Comparison of ENCODE assay signal across 9 mouse cellular contexts in the genomic region with DNA sequence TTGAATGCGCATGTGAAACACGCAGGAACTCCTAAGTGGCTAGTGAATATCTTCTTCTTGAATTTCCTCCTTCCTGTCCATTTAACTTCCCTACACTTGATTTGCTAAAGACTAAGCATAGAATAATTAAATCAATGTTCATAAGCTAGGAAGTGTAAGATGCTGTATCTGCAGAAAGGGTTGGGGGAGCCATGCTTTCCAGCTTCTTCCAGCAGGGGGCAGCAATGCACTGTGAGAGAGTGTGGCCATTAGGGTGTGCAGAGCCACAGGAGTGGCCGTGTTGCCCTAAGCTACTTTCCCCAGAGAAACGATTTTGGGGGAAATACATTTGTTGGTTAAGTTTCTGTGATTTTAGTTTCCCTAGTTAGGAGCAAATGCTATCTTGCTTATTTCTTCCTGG.
DNase-seq lines count a peak whose midpoint lies in the region; ATAC-seq and TF ChIP-seq lines count a peak whose summit lies in the region.
"Had no signal": no experiment of that assay in that cellular context is flagged by ENCODE, and none has a peak within 500 bp of the region (broad histone marks: within the 10 kb centered on the region; RNA-seq: fewer than 3 reads in every experiment).

No protein-coding gene starts in this region.

- H3K27me3 ChIP-seq in heart, adult 2 months (ENCODE audit: control insufficient read depth, insufficient read depth, low read length) = no peaks in the 10 kb centered on the region
- H3K27me3 ChIP-seq in forebrain, embryonic 15.5 days = no peaks in the 10 kb centered on the region
- H3K27me3 ChIP-seq in limb, embryonic 11.5 days (ENCODE audit: control insufficient read depth, insufficient read depth, low read length) = no peaks in the 10 kb centered on the region
- H3K27me3 ChIP-seq in splenic B cell, adult 2 months (ENCODE audit: control insufficient read depth, insufficient read depth, low read length, poor library complexity, severe bottlenecking) = no peaks in the 10 kb centered on the region
- H3K27me3 ChIP-seq: neural tube, embryonic 12.5 days had no signal

- H3K4me1 ChIP-seq in heart, adult 2 months (ENCODE audit: control insufficient read depth, insufficient read depth, low read length) = peaks cover 5% of the 10 kb centered on the region
- H3K4me1 ChIP-seq in forebrain, embryonic 15.5 days = peaks cover 18% of the 10 kb centered on the region
- H3K4me1 ChIP-seq in limb, embryonic 11.5 days (ENCODE audit: control insufficient read depth, insufficient read depth, low read length) = no peaks in the 10 kb centered on the region
- H3K4me1 ChIP-seq: neural tube, embryonic 12.5 days had no signal

- no peak overlapping the region for H3K4me3 ChIP-seq in heart, adult 2 months
- no peak overlapping the region for H3K4me3 ChIP-seq in forebrain, embryonic 15.5 days
- no peak overlapping the region for H3K4me3 ChIP-seq in limb, embryonic 11.5 days (ENCODE audit: low read depth, low read length)
- H3K4me3 ChIP-seq: neural tube, embryonic 12.5 days had no signal

- TF ChIP-seq EP300 in heart, adult 2 months (IDR thresholded peaks at IDR 0.05; ENCODE audit: insufficient read depth, low read depth, low read length) = 0 out of 2 replicates have a peak, but pooled peaks have one; percentile 38

- no peak overlapping the region for H3K9ac ChIP-seq in heart, adult 2 months (ENCODE audit: low read depth, low read length)
- H3K9ac ChIP-seq in forebrain, embryonic 15.5 days (replicated peaks) = no peak overlapping the region
- H3K9ac ChIP-seq in limb, embryonic 11.5 days (ENCODE audit: low read length) = no peak overlapping the region
- H3K9ac ChIP-seq: neural tube, embryonic 12.5 days had no signal

- DNase-seq in heart, adult 2 months = peak; percentile 61 to 86
- DNase-seq in heart, postnatal 25 days (ENCODE audit: low spot score) = no peak
- DNase-seq in c-Kit-positive CD71-positive TER-119-negative erythroid progenitor cells, embryonic 14.5 days (ENCODE audit: low read depth) = peak; percentile 33
- DNase-seq in induced T-regulatory cell, adult 2 months (ENCODE audit: low read depth) = peak; percentile 78
- DNase-seq in limb, embryonic 11.5 days (ENCODE audit: low spot score) = peak; percentile 91
- peak; percentile 30 to 65 for DNase-seq in natural killer cell, adult 2 months (ENCODE audit: low spot score in 2 of 2)
- DNase-seq in splenic B cell, adult 2 months (ENCODE audit: low read depth, low spot score) = peak; percentile 79

- peak; percentile 68; the same call in 1 of the 2 replicates for ATAC-seq in forebrain, embryonic 15.5 days (replicated peaks)
- ATAC-seq in limb, embryonic 11.5 days (ENCODE audit: insufficient number of reproducible peaks, low FRiP score, low TSS enrichment, low read depth) = no peak

- H3K27ac ChIP-seq in heart, adult 2 months = no peak overlapping the region
- H3K27ac ChIP-seq in forebrain, embryonic 15.5 days (replicated peaks) = no peak overlapping the region
- no peak overlapping the region for H3K27ac ChIP-seq in limb, embryonic 11.5 days (replicated peaks; ENCODE audit: low read depth, low read length)
- H3K27ac ChIP-seq: neural tube, embryonic 12.5 days had no signal

- no peak overlapping the region for H3K4me2 ChIP-seq in forebrain, embryonic 15.5 days (replicated peaks)
- H3K4me2 ChIP-seq in limb, embryonic 11.5 days (ENCODE audit: low read depth, severe bottlenecking) = no peak overlapping the region
- H3K4me2 ChIP-seq: neural tube, embryonic 12.5 days had no signal

- no peak for TF ChIP-seq POLR2A in heart, adult 2 months (IDR thresholded peaks at IDR 0.05; ENCODE audit: insufficient read depth, low read depth, low read length)

- H3K9me3 ChIP-seq in forebrain, embryonic 15.5 days = no peaks in the 10 kb centered on the region
- H3K9me3 ChIP-seq in limb, embryonic 11.5 days (ENCODE audit: control insufficient read depth, low read length) = no peaks in the 10 kb centered on the region
- H3K9me3 ChIP-seq: neural tube, embryonic 12.5 days had no signal

- no peaks in the 10 kb centered on the region for H3K36me3 ChIP-seq in heart, adult 2 months (ENCODE audit: control insufficient read depth, insufficient read depth, low read length)
- H3K36me3 ChIP-seq in forebrain, embryonic 15.5 days = peaks cover 37% of the 10 kb centered on the region
- H3K36me3 ChIP-seq in limb, embryonic 11.5 days (ENCODE audit: control insufficient read depth, insufficient read depth, low read length) = peaks cover 4% of the 10 kb centered on the region
- no peaks in the 10 kb centered on the region for H3K36me3 ChIP-seq in splenic B cell, adult 2 months (ENCODE audit: control insufficient read depth, insufficient read depth, low read length, poor library complexity, severe bottlenecking)

- H3K79me2 ChIP-seq in heart, adult 2 months (replicated peaks; ENCODE audit: control insufficient read depth, insufficient read depth, low read length) = no peaks in the 10 kb centered on the region

- TF ChIP-seq CTCF in heart, adult 2 months (IDR thresholded peaks at IDR 0.05) = peak; percentile 97

- 46% methylated on average over 4 of the region's 4 CpGs for WGBS in heart, adult 2 months
- 36% methylated on average over 4 of the region's 4 CpGs for WGBS in forebrain, embryonic 15.5 days
- 44% methylated on average over 4 of the region's 4 CpGs for WGBS in limb, embryonic 11.5 days

- intact Hi-C loops in heart, adult 2 months (cut with DNase I) = loop anchor here (1.0 to 5.0 kb wide), 4 partner anchors 36 to 505 kb away; no protein-coding TSS in a partner anchor
- intact Hi-C loops in heart, postnatal 25 days (cut with DNase I) = loop anchor here (1.0 to 5.0 kb wide), 2 partner anchors 35 to 414 kb away; no protein-coding TSS in a partner anchor
